ENCODE assay signal across 16 mouse cellular contexts in the genomic region with DNA sequence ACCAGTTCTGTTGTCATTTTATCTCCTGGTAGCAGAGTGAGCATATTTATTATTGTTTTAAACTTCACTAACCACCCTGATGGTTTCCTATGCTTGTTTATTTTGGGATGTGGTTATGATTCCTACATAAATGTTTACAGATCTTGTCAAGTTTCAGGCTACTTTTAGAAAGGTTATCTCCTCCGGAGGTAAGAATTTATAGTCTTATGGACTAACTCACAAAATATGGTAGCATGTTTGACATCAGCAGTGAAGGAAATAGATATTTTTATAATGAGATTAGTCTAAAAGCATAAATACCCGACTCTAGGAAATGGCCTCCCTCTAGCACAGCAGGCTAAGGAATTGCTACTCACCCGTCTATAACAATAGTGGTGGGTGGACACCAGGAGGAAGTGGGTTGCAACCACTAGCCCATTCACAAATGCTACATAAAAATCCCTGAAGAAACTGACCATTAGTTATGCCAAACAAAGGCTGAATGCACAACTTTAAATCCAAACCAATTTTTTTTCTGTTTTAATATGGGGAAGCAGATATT.
"Had no signal": no experiment of that assay in that cellular context is flagged by ENCODE, and none has a peak within 500 bp of the region (broad histone marks: within the 10 kb centered on the region; RNA-seq: fewer than 3 reads in every experiment).

No protein-coding gene starts in this region.

- H3K27ac ChIP-seq: liver, embryonic 15.5 days; macrophage; midbrain, embryonic 13.5 days; midbrain, embryonic 15.5 days; neural tube, embryonic 12.5 days; stomach, embryonic 15.5 days; stomach, postnatal 0 days had no signal

- H3K27me3 ChIP-seq: liver, embryonic 15.5 days; megakaryocyte, embryonic 14.5 days; midbrain, embryonic 13.5 days; midbrain, embryonic 15.5 days; neural tube, embryonic 12.5 days; stomach, embryonic 15.5 days had no signal

- H3K9ac ChIP-seq: liver, embryonic 15.5 days; liver, postnatal 0 days; midbrain, embryonic 13.5 days; midbrain, embryonic 15.5 days; neural tube, embryonic 12.5 days; stomach, embryonic 15.5 days had no signal

- H3K4me3 ChIP-seq: liver, embryonic 15.5 days; megakaryocyte, embryonic 14.5 days; midbrain, embryonic 13.5 days; midbrain, embryonic 15.5 days; neural tube, embryonic 12.5 days; stomach, embryonic 15.5 days had no signal

- ATAC-seq: liver, postnatal 0 days; midbrain, embryonic 13.5 days; midbrain, embryonic 15.5 days had no signal

- DNase-seq: liver, postnatal 0 days; lung, postnatal 10 days; lung, postnatal 36 days; right cerebral cortex, postnatal 14 days; thymus, adult 2 months; thymus, postnatal 25 days; thymus, postnatal 4 days had no signal

- H3K4me2 ChIP-seq: liver, embryonic 15.5 days; midbrain, embryonic 11.5 days; midbrain, embryonic 13.5 days; midbrain, embryonic 15.5 days; neural tube, embryonic 12.5 days; stomach, embryonic 15.5 days had no signal

- H3K36me3 ChIP-seq: liver, embryonic 15.5 days; midbrain, embryonic 13.5 days; midbrain, embryonic 15.5 days; neural tube, embryonic 12.5 days; stomach, embryonic 15.5 days had no signal

- H3K9me3 ChIP-seq: liver, embryonic 15.5 days; megakaryocyte, embryonic 14.5 days; midbrain, embryonic 13.5 days; midbrain, embryonic 15.5 days; neural tube, embryonic 12.5 days; stomach, embryonic 15.5 days had no signal

- H3K4me1 ChIP-seq: liver, embryonic 15.5 days; megakaryocyte, embryonic 14.5 days; midbrain, embryonic 13.5 days; midbrain, embryonic 15.5 days; neural tube, embryonic 12.5 days; stomach, embryonic 15.5 days had no signal
